Mouse (Mus musculus): ENCODE measurements around the gene Snapc3. TPM values are rescaled to one million over a fixed set of nuclear protein-coding genes. Genes with fewer than 3 reads are reported as not detected.

Gene Snapc3
- polyA plus RNA-seq, 1 experiment from 2014 or later, result 93.4 TPM

DNA sequence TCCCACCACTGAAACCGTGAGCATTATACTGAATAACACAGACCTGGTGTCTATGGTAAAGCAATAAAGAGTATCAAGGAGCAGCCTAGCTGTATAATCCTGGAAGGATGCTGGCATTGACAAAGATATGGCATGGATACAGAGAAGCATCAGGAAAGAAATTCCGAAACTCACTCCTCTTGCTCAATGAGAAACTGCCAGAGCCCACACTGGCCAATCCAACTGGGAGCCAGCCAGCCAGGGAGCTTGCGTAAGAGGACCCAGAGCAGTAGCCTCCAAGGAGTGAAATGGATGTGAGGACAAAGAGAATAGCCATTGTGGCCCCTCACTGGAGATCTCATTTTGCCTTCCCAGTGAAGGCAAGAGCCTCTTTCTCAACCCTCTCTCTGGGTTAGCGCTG is 21.2 kb upstream of the Snapc3 start:
- Histone ChIP-seq H3K4me2 (no peak overlapping the region), H3K9ac (no peak overlapping the region), H3K4me1 (no peaks in the 10 kb centered on the region), H3K4me3 (no peak overlapping the region), H3K9me3 (replicated peaks) (no peaks in the 10 kb centered on the region), H3K27ac (no peak overlapping the region), H3K36me3 (ENCODE audit: poor library complexity, severe bottlenecking) (no peaks in the 10 kb centered on the region), H3K27me3 (no peaks in the 10 kb centered on the region)
- WGBS, result 95% methylated on average over 4 of the region's 4 CpGs
- ATAC-seq, result no peak

DNA sequence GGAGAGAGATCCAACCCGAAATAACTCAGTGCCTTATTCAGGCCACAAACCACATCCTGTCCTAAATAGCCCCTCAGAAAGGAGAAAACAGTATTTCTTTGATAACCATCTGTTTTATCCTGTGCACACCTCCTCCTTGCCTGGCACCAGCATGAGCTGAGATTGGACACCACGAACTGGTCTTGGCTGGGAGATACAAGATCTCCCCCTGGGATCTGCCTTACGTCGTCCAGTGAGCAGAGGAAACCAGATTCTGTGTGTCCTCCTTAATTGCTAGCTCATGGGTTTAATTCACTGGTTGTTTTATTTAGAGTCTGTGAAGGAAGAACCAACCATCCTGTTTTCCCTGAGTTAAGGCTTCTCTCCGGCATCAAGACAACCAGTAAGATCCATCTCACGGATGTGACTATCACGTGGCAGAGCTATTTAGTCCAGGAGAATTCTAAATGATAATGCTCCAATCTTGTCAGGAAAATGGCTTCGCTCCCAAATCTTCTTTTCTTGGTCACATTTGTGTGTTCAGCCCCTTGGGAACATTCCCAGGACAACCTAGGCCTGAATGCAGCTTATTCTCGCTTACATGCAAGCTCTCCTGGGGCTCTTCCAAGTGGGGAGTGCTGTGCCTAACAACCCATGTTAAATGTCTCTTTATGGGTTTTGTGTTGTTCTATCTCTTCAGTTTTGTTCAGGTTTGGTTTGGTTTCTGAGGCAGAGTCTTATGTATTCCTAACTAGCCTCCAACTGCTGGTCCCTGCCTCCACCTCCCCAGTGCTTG is 20.3 kb upstream of the Snapc3 start:
- no peak for ATAC-seq
- Histone ChIP-seq H3K4me3 (no peak overlapping the region), H3K4me1 (no peaks in the 10 kb centered on the region), H3K9me3 (replicated peaks) (no peaks in the 10 kb centered on the region), H3K9ac (no peak overlapping the region), H3K4me2 (no peak overlapping the region), H3K27me3 (no peaks in the 10 kb centered on the region), H3K36me3 (ENCODE audit: poor library complexity, severe bottlenecking) (no peaks in the 10 kb centered on the region), H3K27ac (no peak overlapping the region)
- 74% methylated on average over 9 of the region's 9 CpGs for WGBS

DNA sequence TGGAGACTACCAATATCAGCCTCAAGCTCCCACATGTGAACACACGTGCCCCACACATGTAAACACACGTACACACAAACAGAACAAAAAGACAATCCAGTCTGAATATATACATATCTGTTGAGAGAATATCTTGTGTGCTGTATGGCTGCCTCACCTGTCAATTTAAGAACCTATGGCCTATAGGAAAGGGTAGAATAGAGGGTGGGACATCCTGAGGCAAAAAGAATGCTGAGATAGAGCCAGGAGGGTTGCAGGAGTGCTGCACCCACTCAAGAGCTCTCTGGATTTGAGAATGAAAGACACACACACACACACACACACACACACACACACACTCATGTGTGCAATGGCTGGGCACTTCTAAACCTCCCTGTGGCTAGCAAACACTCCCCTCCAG is 19.0 kb upstream of the Snapc3 start:
- WGBS, result 89% methylated on average over 2 of the region's 2 CpGs
- Histone ChIP-seq H3K9me3 (replicated peaks) (peaks cover 8% of the 10 kb centered on the region), H3K27me3 (no peaks in the 10 kb centered on the region), H3K4me3 (no peak overlapping the region), H3K27ac (no peak overlapping the region), H3K9ac (no peak overlapping the region), H3K4me1 (no peaks in the 10 kb centered on the region), H3K36me3 (ENCODE audit: poor library complexity, severe bottlenecking) (no peaks in the 10 kb centered on the region), H3K4me2 (no peak overlapping the region)
- no peak for ATAC-seq

DNA sequence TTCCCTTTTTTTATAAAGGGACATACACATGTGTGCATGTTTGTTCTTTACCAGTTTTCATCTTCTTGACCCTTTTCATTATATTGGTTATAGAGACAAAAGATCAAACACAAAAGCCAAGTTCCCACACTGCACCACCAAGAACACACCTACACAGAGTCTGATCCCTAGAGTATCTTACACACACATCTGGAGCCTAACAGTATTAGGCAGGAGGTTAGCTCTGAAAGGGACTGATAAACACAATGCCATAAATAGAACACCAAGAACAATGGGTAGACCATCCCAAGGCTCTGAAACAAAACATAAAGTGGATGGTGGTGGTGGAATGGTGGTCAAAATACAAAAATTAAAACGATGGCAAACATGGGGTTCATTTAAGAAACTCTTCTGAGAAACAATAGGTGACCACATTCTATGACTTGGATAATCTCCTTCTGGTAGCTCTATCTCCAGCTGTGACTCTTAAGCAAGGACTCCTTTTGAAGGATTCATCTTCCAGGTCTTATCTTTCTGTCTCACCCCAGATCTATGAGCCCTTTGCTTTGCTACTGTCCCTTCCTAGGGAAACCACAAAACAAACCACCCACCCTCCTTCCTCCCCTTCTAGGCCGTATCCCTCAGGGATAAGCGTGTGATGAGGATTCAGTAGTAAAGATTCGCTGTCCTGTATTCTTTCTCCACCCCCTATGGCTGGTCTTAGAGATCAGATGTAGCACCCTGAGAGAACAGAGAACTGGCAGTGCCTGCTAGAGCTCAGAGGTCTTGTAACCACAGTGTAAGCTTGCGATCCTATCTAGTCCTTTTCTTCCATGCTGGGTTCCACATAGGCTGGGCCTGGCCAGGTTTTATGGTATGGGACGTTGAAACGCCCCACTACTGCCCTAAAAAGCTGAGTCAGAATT is 16.6 kb upstream of the Snapc3 start:
- H3K4me1 ChIP-seq, result no peaks in the 10 kb centered on the region
- no peak overlapping the region for H3K9ac ChIP-seq
- WGBS, result 85% methylated on average over 7 of the region's 7 CpGs
- no peak overlapping the region for H3K4me3 ChIP-seq
- H3K36me3 ChIP-seq (ENCODE audit: poor library complexity, severe bottlenecking), result no peaks in the 10 kb centered on the region
- H3K27ac ChIP-seq, result no peak overlapping the region
- no peak for ATAC-seq
- H3K9me3 ChIP-seq (replicated peaks), result peaks cover 10% of the 10 kb centered on the region
- no peak overlapping the region for H3K4me2 ChIP-seq
- H3K27me3 ChIP-seq, result no peaks in the 10 kb centered on the region

DNA sequence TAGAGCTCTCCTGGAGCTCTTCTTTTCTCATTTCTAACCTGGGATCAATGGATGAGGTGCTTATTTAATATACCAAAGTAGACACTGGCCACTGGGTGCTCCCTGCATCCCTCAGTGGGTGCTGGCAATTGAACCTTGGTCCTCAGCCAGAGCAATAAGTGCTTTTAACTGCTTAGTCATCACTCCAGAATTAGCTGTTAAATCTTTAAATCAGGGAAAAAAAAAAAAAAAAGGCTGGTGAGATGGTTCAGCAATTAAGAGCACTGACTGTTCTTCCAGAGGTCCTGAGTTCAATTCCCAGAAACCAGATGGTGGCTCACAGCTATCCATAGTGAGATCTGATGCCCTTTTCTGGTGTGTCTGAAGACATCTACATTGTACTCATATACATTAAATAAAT is 15.8 kb upstream of the Snapc3 start:
- ATAC-seq, result no peak
- Histone ChIP-seq H3K9ac (no peak overlapping the region), H3K4me3 (no peak overlapping the region), H3K27ac (no peak overlapping the region), H3K4me2 (no peak overlapping the region), H3K36me3 (ENCODE audit: poor library complexity, severe bottlenecking) (no peaks in the 10 kb centered on the region), H3K9me3 (replicated peaks) (peaks cover 10% of the 10 kb centered on the region), H3K4me1 (no peaks in the 10 kb centered on the region), H3K27me3 (no peaks in the 10 kb centered on the region)

DNA sequence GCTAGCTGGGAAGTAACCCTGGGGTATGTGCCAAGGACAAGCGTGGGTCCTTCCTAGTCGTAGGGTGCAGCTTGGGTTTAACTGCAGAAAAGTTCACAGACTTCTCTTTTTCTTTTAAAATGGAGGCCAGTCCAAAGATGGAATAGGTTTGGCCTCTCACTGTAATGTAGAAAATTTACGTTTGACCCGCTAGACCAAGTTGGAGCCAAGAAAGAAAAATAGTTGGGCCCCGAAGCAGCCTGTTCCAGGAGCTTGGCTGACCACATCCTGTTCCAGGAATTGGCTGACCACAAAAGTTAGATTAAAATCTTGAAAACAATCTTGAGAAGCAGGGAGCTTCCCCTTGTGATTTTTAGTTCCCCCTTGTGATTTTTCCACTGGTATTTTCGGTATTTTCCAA is 9.8 kb upstream of the Snapc3 start:
- ATAC-seq, result no peak
- 94% methylated on average over 6 of the region's 6 CpGs for WGBS
- H3K4me2 ChIP-seq, result no peak overlapping the region
- peaks cover 24% of the 10 kb centered on the region for H3K9me3 ChIP-seq (replicated peaks)
- no peak overlapping the region for H3K27ac ChIP-seq
- no peaks in the 10 kb centered on the region for H3K4me1 ChIP-seq
- no peak overlapping the region for H3K4me3 ChIP-seq
- H3K27me3 ChIP-seq, result no peaks in the 10 kb centered on the region
- H3K36me3 ChIP-seq (ENCODE audit: poor library complexity, severe bottlenecking), result no peaks in the 10 kb centered on the region
- no peak overlapping the region for H3K9ac ChIP-seq

DNA sequence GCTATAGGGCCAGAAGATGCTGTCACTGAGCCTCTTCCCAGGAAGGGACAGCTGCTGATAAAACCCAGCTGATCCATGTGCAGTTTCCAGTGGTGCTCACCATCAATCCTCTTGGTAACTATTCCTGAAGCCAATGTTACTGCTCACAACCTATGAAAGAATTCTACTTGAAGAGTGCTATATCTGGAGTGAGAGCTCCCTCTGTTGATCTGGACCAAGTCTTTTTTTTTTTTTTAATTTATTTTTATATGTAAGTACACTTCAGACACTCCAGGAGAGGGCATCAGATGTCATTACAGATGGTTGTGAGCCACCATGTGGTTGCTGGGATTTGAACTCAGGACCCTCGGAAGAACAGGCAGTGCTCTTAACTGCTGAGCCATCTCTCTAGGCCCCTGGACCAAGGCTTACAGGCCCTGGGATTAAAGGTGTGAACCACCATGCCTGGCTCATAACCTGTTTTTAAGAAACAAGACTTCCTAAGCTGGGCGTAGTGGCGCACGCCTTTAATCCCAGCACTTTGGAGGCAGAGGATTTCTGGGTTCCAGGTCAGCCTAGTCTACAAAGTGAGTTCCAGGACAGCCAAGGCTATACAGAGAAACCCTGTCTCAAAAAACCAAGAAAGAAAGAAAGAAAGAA is 7.5 kb upstream of the Snapc3 start:
- no peak overlapping the region for H3K9ac ChIP-seq
- H3K36me3 ChIP-seq (ENCODE audit: poor library complexity, severe bottlenecking), result no peaks in the 10 kb centered on the region
- no peak for ATAC-seq
- no peak overlapping the region for H3K27ac ChIP-seq
- no peaks in the 10 kb centered on the region for H3K27me3 ChIP-seq
- no peak overlapping the region for H3K4me3 ChIP-seq
- WGBS, result 96% methylated on average over 4 of the region's 4 CpGs
- H3K4me1 ChIP-seq, result no peaks in the 10 kb centered on the region
- peaks cover 13% of the 10 kb centered on the region for H3K9me3 ChIP-seq (replicated peaks)
- no peak overlapping the region for H3K4me2 ChIP-seq

DNA sequence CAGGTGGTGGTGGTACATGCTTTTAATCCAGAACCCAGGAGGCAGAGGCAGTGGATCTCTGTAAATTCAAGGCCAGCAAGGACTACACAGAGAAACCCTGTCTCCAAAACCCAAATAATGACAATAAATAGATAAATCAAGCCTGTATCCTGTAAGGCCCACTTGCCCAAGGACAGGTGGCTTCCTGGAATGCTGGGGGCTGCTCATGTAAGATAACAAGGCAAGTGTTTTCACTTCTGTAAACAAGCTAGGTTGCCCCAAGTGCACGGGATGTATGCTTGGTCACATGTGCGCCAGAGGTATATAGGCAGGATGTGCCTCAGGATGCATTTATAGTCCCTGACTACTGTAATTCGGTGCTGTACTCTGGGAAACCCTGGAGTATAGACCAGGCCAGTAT is 5.5 kb upstream of the Snapc3 start:
- Histone ChIP-seq H3K4me1 (peaks cover 5% of the 10 kb centered on the region; the same call in 1 of the 2 replicates), H3K36me3 (ENCODE audit: poor library complexity, severe bottlenecking) (no peaks in the 10 kb centered on the region), H3K4me2 (no peak overlapping the region), H3K9me3 (replicated peaks) (peaks cover 16% of the 10 kb centered on the region), H3K9ac (no peak overlapping the region), H3K27ac (no peak overlapping the region), H3K4me3 (no peak overlapping the region), H3K27me3 (no peaks in the 10 kb centered on the region)
- 88% methylated on average over 3 of the region's 3 CpGs for WGBS
- no peak for ATAC-seq

DNA sequence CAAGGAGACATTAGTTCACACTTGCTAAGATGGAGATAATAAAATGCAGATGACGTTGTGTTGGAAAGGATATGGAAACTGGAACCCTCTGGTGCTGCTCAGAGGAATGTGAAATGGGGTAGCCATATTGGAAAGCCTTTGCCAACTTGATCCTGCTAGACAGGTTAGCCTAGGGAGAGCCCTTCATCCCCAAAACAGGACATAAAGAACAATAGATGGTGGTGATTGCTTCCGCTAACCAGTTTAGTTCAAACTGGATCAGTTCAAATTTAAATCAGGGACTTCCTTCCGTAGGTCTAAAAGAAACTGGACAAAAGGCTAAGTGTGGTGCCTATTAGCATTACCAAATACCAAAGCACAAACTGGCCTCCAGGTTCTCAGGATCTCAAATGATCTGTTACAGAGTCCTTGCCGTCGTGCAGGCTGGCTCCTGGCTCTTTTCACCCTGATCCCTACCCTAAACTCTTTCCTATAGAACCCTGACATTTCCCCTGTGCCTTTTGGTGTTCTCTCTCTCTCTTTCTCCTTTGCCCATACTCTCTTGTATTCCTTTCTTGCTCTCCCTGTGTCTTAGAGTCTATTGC is 3.2 kb upstream of the Snapc3 start:
- no peaks in the 10 kb centered on the region for H3K36me3 ChIP-seq (ENCODE audit: poor library complexity, severe bottlenecking)
- 0 out of 2 replicates have a peak, but pooled peaks cover 3% of the 10 kb centered on the region for H3K9me3 ChIP-seq (replicated peaks)
- H3K4me3 ChIP-seq, result no peak overlapping the region
- H3K27me3 ChIP-seq, result no peaks in the 10 kb centered on the region
- no peak overlapping the region for H3K4me2 ChIP-seq
- H3K9ac ChIP-seq, result no peak overlapping the region
- WGBS, result 65% methylated on average over 5 of the region's 5 CpGs
- peaks cover 15% of the 10 kb centered on the region for H3K4me1 ChIP-seq
- ATAC-seq, result no peak
- H3K27ac ChIP-seq, result no peak overlapping the region

DNA sequence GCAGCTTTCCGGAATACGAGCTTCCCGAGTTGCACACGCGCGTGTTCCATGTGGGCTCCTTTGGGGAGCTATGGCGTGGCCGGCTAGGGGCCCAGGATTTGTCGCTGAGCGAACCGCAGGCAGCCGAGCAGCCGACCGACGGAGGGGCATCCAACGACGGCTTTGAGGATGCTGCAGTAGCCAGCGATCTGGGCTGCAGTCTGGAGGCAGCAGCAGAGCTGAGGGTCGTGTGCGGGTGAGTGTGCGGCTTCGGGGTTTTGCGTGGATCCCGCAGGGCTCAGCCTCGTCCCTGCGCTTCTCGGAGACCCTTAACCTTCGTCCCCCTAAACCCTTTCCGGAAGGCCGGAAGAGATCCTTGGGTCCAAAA is 279 bp downstream of the Snapc3 start:
- no peak for ATAC-seq
- Histone ChIP-seq H3K4me2 (peak overlapping the region; percentile 76), H3K36me3 (ENCODE audit: poor library complexity, severe bottlenecking) (peaks cover 6% of the 10 kb centered on the region; the same call in 1 of the 2 replicates), H3K9me3 (replicated peaks) (0 out of 2 replicates have a peak, but pooled peaks cover 3% of the 10 kb centered on the region), H3K4me3 (peak overlapping the region; percentile 85), H3K27ac (peak overlapping the region; percentile 87), H3K9ac (peak overlapping the region; percentile 96), H3K4me1 (peaks cover 25% of the 10 kb centered on the region), H3K27me3 (no peaks in the 10 kb centered on the region)
- under 1% methylated on average over 30 of the region's 30 CpGs for WGBS

GRCm38 (mm10) chr4:83418781-83419180 is 1.3 kb downstream of the Snapc3 start:
- peak overlapping the region; percentile 76 for H3K4me2 ChIP-seq
- H3K4me3 ChIP-seq, result peak overlapping the region; percentile 85
- H3K27ac ChIP-seq, result no peak overlapping the region
- H3K9ac ChIP-seq, result peak overlapping the region; percentile 96
- ATAC-seq, result no peak
- H3K4me1 ChIP-seq, result peaks cover 25% of the 10 kb centered on the region
- peaks cover 16% of the 10 kb centered on the region for H3K36me3 ChIP-seq (ENCODE audit: poor library complexity, severe bottlenecking)
- H3K9me3 ChIP-seq (replicated peaks), result 0 out of 2 replicates have a peak, but pooled peaks cover 3% of the 10 kb centered on the region
- no peaks in the 10 kb centered on the region for H3K27me3 ChIP-seq
- WGBS, result 79% methylated on average over 2 of the region's 2 CpGs

GRCm38 (mm10) chr4:83423641-83424040 is 6.1 kb downstream of the Snapc3 start:
- Histone ChIP-seq H3K4me2 (no peak overlapping the region), H3K9ac (no peak overlapping the region), H3K27ac (no peak overlapping the region), H3K9me3 (replicated peaks) (no peaks in the 10 kb centered on the region), H3K27me3 (no peaks in the 10 kb centered on the region), H3K4me3 (no peak overlapping the region), H3K36me3 (ENCODE audit: poor library complexity, severe bottlenecking) (peaks cover 64% of the 10 kb centered on the region), H3K4me1 (peaks cover 17% of the 10 kb centered on the region)
- ATAC-seq, result no peak
- WGBS, result 96% methylated on average over 6 of the region's 6 CpGs

Measured in forebrain, embryonic 13.5 days (tissue).